Mouse (Mus musculus): ENCODE measurements around the gene Rxra. TPM values are rescaled to one million over a fixed set of nuclear protein-coding genes. Genes with fewer than 3 reads are reported as not detected.

Gene Rxra
- polyA plus RNA-seq, 1 experiment from 2014 or later: 16.7 TPM

DNA sequence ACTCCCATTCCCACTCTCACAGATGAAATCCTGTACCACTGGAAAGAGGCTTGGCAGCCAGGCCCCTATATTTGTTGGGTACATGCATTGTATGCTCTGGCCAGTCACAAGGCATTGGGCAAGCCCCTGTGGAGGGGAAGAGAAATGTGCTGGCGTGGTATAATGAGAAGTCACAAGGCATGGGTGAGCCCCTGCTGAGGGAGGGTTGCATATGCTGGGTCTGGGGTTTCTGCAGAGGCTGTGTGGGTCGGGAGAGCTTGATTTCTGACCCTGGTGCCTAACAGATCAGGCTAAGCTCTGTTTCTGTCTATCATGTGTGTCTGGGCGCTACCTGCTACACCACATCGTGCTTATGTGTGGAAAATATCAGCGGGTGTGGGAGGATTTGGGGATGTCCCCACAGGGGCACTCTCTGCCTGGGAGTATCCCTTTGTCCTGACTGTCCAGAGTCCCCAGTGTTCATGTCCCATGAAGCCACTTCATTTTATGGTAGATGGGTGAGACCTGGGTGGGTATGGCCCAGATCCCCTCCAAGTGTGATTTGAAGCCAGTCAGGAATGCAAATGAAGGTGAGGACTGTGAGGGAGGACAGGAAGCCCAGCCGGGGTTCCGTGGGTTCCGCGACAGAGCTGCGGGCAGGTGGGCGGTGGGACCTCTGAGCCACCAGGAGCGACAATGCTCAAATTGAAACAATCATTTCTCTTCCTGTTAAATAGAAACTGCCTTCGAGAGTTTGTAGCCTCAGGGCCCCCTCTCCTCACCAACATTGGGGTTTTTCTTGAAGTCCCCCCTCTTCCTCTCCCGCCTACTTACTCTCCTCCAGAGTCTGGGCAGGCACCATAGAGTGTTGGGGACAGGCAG lies 52.0 kb downstream of the Rxra start:
- Histone ChIP-seq H3K27ac (no peak overlapping the region), H3K36me3 (no peaks in the 10 kb centered on the region), H3K4me2 (no peak overlapping the region), H3K9ac (no peak overlapping the region), H3K9me3 (no peaks in the 10 kb centered on the region), H3K4me3 (no peak overlapping the region), H3K4me1 (peaks cover 68% of the 10 kb centered on the region), H3K27me3 (no peaks in the 10 kb centered on the region)
- ATAC-seq (ENCODE audit: insufficient number of reproducible peaks, insufficient read depth, low FRiP score, low TSS enrichment, low read depth): no peak
- WGBS: 63% methylated on average over 14 of the region's 14 CpGs

GRCm38 (mm10) chr2:27729009-27729408 lies 52.8 kb downstream of the Rxra start:
- peaks cover 71% of the 10 kb centered on the region for H3K4me1 ChIP-seq
- no peak overlapping the region for H3K4me2 ChIP-seq
- H3K27me3 ChIP-seq: no peaks in the 10 kb centered on the region
- no peaks in the 10 kb centered on the region for H3K36me3 ChIP-seq
- no peak overlapping the region for H3K9ac ChIP-seq
- whole genome bisulfite sequencing: 69% methylated on average over 4 of the region's 4 CpGs
- H3K27ac ChIP-seq: no peak overlapping the region; the same call in 1 of the 2 replicates
- no peak overlapping the region for H3K4me3 ChIP-seq
- no peaks in the 10 kb centered on the region for H3K9me3 ChIP-seq
- ATAC-seq (ENCODE audit: insufficient number of reproducible peaks, insufficient read depth, low FRiP score, low TSS enrichment, low read depth): no peak

GRCm38 (mm10) chr2:27730002-27730905 lies 54.0 kb downstream of the Rxra start:
- no peak overlapping the region for H3K4me2 ChIP-seq
- no peaks in the 10 kb centered on the region for H3K36me3 ChIP-seq
- 69% methylated on average over 13 of the region's 13 CpGs for WGBS
- peaks cover 79% of the 10 kb centered on the region for H3K4me1 ChIP-seq
- H3K4me3 ChIP-seq: no peak overlapping the region
- no peak for ATAC-seq (ENCODE audit: insufficient number of reproducible peaks, insufficient read depth, low FRiP score, low TSS enrichment, low read depth)
- no peaks in the 10 kb centered on the region for H3K27me3 ChIP-seq
- H3K9me3 ChIP-seq: no peaks in the 10 kb centered on the region
- no peak overlapping the region for H3K27ac ChIP-seq
- H3K9ac ChIP-seq: no peak overlapping the region

- peak overlapping the region; percentile 80 for H3K27ac ChIP-seq
- no peak overlapping the region for H3K4me3 ChIP-seq
- peaks cover 11% of the 10 kb centered on the region for H3K36me3 ChIP-seq
- ATAC-seq (ENCODE audit: insufficient number of reproducible peaks, insufficient read depth, low FRiP score, low TSS enrichment, low read depth): no peak
- 45% methylated on average over 2 of the region's 2 CpGs for WGBS
- no peaks in the 10 kb centered on the region for H3K9me3 ChIP-seq
- H3K4me1 ChIP-seq: peaks cover 75% of the 10 kb centered on the region
- no peak overlapping the region for H3K4me2 ChIP-seq
- no peaks in the 10 kb centered on the region for H3K27me3 ChIP-seq
- peak overlapping the region; percentile 60 for H3K9ac ChIP-seq
These were observed 56.8 kb downstream of the Rxra start for GRCm38 (mm10) chr2:27733021-27733420.

GRCm38 (mm10) chr2:27734328-27734727 lies 58.1 kb downstream of the Rxra start:
- Histone ChIP-seq H3K27me3 (no peaks in the 10 kb centered on the region), H3K9me3 (no peaks in the 10 kb centered on the region), H3K4me1 (peaks cover 71% of the 10 kb centered on the region), H3K27ac (peak overlapping the region; percentile 80), H3K9ac (0 out of 2 replicates have a peak overlapping the region, but pooled peaks have one; percentile 36), H3K4me3 (no peak overlapping the region), H3K36me3 (peaks cover 19% of the 10 kb centered on the region), H3K4me2 (0 out of 2 replicates have a peak overlapping the region, but pooled peaks have one; percentile 5)
- 0% methylated on average over 1 of the region's 1 CpGs for WGBS
- no peak for ATAC-seq (ENCODE audit: insufficient number of reproducible peaks, insufficient read depth, low FRiP score, low TSS enrichment, low read depth)

DNA sequence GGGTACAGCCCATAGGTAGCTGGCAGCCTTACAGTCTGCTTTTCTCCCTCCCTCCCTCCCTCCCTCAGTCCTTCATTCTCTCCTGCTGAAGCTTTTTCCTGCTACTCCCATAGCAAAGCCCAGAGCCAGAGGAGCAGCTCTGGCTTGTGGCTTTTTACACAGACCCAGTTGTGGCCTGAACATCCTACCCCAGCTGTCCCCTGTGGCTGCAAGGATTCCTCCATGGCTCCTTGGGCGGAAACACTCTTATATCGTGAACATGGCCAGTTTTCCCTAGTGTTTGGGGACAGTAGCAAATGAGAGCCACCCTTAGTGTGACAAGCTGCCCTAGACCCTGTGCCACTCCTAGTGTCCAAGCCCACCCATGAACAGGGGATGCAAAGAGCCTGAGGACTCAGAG lies 58.6 kb downstream of the Rxra start:
- Histone ChIP-seq H3K4me2 (0 out of 2 replicates have a peak overlapping the region, but pooled peaks have one; percentile 5), H3K4me1 (peaks cover 71% of the 10 kb centered on the region), H3K27me3 (no peaks in the 10 kb centered on the region), H3K9ac (peak overlapping the region; percentile 36; the same call in 1 of the 2 replicates), H3K4me3 (no peak overlapping the region), H3K9me3 (no peaks in the 10 kb centered on the region), H3K27ac (peak overlapping the region; percentile 80), H3K36me3 (peaks cover 19% of the 10 kb centered on the region)
- 64% methylated on average over 2 of the region's 2 CpGs for WGBS
- ATAC-seq (ENCODE audit: insufficient number of reproducible peaks, insufficient read depth, low FRiP score, low TSS enrichment, low read depth): no peak

- Histone ChIP-seq H3K4me2 (no peak overlapping the region), H3K36me3 (peaks cover 35% of the 10 kb centered on the region), H3K4me1 (peaks cover 71% of the 10 kb centered on the region), H3K9ac (no peak overlapping the region), H3K27me3 (no peaks in the 10 kb centered on the region), H3K27ac (no peak overlapping the region), H3K4me3 (no peak overlapping the region), H3K9me3 (no peaks in the 10 kb centered on the region)
- ATAC-seq (ENCODE audit: insufficient number of reproducible peaks, insufficient read depth, low FRiP score, low TSS enrichment, low read depth): no peak
- WGBS: 81% methylated on average over 5 of the region's 5 CpGs
These were observed 60.6 kb downstream of the Rxra start for GRCm38 (mm10) chr2:27736802-27737201.

DNA sequence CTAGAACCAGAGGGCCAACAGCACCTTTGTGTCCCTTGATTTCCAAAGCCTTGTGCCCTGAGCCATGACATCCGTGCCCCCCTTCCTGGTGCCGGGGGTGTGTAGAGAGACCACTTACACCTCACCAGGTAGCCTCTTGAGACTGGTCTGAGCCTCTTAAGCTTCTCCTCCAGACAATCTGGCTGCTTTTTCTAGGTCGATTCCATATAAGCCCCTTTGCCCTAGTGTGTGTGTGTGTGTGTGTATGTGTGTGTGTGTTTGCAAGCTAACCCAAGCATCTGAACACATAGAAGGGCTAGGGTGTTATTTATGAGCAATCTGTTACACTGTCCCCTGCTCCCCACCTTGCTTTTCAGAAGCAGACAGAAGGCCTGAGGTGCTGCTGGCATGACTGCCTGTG lies 62.2 kb downstream of the Rxra start:
- H3K36me3 ChIP-seq: peaks cover 50% of the 10 kb centered on the region
- H3K9me3 ChIP-seq: no peaks in the 10 kb centered on the region
- no peak overlapping the region for H3K4me2 ChIP-seq
- H3K4me1 ChIP-seq: peaks cover 59% of the 10 kb centered on the region
- 80% methylated on average over 3 of the region's 3 CpGs for WGBS
- no peak for ATAC-seq (ENCODE audit: insufficient number of reproducible peaks, insufficient read depth, low FRiP score, low TSS enrichment, low read depth)
- no peak overlapping the region for H3K9ac ChIP-seq
- no peak overlapping the region for H3K27ac ChIP-seq
- no peaks in the 10 kb centered on the region for H3K27me3 ChIP-seq
- H3K4me3 ChIP-seq: no peak overlapping the region

GRCm38 (mm10) chr2:27740091-27740608 lies 63.9 kb downstream of the Rxra start:
- Histone ChIP-seq H3K27me3 (no peaks in the 10 kb centered on the region), H3K9ac (peak overlapping the region; percentile 60), H3K4me3 (no peak overlapping the region), H3K27ac (peak overlapping the region; percentile 71), H3K9me3 (no peaks in the 10 kb centered on the region), H3K4me1 (peaks cover 59% of the 10 kb centered on the region), H3K4me2 (peak overlapping the region; percentile 22), H3K36me3 (peaks cover 63% of the 10 kb centered on the region)
- 5% methylated on average over 16 of the region's 16 CpGs for WGBS
- ATAC-seq (ENCODE audit: insufficient number of reproducible peaks, insufficient read depth, low FRiP score, low TSS enrichment, low read depth): peak; percentile 11; the same call in 1 of the 2 replicates

- H3K36me3 ChIP-seq: peaks cover 69% of the 10 kb centered on the region
- H3K4me1 ChIP-seq: peaks cover 75% of the 10 kb centered on the region
- H3K27me3 ChIP-seq: no peaks in the 10 kb centered on the region
- no peaks in the 10 kb centered on the region for H3K9me3 ChIP-seq
- 87% methylated on average over 1 of the region's 1 CpGs for WGBS
- no peak overlapping the region; the same call in 1 of the 2 replicates for H3K27ac ChIP-seq
- no peak overlapping the region for H3K4me3 ChIP-seq
- H3K9ac ChIP-seq: no peak overlapping the region
- ATAC-seq (ENCODE audit: insufficient number of reproducible peaks, insufficient read depth, low FRiP score, low TSS enrichment, low read depth): no peak
- no peak overlapping the region for H3K4me2 ChIP-seq
These were observed 66.9 kb downstream of the Rxra start for GRCm38 (mm10) chr2:27743177-27743576.

- Histone ChIP-seq H3K4me2 (no peak overlapping the region), H3K4me1 (peaks cover 70% of the 10 kb centered on the region), H3K9ac (no peak overlapping the region), H3K4me3 (no peak overlapping the region), H3K36me3 (peaks cover 71% of the 10 kb centered on the region), H3K9me3 (no peaks in the 10 kb centered on the region), H3K27ac (peak overlapping the region; percentile 87), H3K27me3 (no peaks in the 10 kb centered on the region)
- no peak for ATAC-seq (ENCODE audit: insufficient number of reproducible peaks, insufficient read depth, low FRiP score, low TSS enrichment, low read depth)
- WGBS: 80% methylated on average over 7 of the region's 7 CpGs
These were observed 67.8 kb downstream of the Rxra start for GRCm38 (mm10) chr2:27743863-27744611.
